Mouse (Mus musculus): ENCODE measurements around the gene BC030867.

GRCm38 (mm10) chr11:102214430-102215156 lies 34.1 kb upstream of the BC030867 start:
- TF ChIP-seq CTCF (IDR thresholded peaks at IDR 0.05; ENCODE audit: insufficient read depth, low read length) (no peak), POLR2A (IDR thresholded peaks at IDR 0.05; ENCODE audit: borderline replicate concordance, extremely low read depth, low read depth, low read length) (no peak)

All from lung, adult 2 months (tissue).